Mouse (Mus musculus) cerebellum, adult 8-10 months (tissue): ENCODE results near the gene Tas2r143.

Experiments
- DNase-seq: peaks from one replicate; pipeline ENCODE4 v3.0.0; 2022

Gene Tas2r143

DNA sequence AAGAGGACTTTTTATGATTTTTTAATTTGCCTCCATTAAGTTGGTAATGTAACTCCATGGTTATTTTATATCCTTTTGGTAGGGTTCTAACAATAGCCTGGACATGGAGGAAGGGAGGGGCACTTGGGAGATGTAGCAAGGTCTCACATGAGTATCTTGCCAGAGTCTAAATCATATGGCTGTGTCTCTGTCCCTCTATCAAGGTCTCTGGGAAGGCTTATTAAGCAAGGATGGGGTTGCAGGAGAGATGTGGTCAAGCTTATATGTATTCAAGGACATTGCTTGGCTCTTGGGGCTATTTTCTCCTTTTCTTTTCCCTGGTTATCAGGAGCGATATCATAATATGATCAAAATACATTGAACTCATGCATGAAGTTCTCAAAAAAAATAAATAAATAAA is 1.0 kb upstream of the Tas2r143 start:
- no peak for DNase-seq

DNA sequence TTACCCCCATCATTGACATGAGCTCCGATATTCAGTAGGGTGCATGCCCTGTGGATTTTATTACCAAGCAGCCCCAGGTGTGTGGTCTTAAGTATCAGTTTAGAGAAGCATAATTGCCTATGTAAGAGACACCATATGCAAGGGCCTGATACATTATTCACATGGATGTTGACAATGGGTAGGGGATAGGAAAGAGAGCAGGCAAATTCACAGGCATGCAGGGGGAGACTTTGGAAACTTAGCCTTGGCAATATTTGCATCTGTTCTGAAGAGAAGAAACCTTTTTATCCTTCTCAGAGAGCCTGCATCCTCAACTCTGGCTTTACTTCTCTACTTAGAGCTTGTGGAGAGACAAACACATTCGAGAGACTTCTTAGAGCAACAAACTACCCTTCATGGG is 5.1 kb downstream of the Tas2r143 start, which contains the start of gene Tas2r135:
Gene Tas2r135, plus strand, starts transcription at position 301 of the 400 bp plus-strand sequence.
- DNase-seq: no peak

DNA sequence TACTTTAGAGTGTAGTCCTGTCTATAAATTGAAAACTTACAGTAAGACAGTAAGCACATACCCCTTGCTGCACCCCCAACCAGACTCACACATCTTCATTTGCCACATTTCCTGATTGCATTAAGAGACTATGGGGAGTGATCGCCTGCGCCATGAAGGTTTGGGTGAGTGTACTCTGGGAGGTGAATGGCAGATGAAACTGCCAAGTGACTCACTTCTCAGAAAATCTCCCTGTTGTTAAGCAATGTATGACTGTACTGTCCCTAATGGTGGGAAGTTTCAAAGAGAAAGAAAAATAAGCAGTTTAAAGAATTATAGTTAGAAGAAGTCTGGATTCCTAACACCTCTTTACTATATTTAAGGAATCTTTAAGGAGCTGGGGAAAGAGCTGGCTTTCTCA is 19.4 kb downstream of the Tas2r143 start:
- DNase-seq: no peak

DNA sequence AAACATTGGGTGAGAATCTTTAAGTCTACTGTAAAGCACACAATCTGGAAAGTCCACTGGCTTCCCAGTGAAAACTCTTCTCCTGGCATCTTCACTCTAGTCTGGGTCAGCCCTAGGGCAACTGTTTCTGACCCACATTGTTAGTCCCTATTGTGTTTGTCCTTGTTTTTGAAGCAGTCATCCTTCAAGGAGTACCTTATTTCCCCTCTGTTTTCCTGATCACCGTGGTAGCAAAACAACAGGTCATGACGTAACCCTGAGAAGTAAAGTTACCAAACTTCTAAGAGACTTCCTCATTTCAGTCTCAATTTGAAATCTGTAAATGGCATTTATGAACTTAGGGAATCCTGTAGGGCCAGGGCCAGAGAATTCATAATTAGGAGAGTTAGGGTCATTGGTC is 21.4 kb downstream of the Tas2r143 start:
- DNase-seq: no peak

DNA sequence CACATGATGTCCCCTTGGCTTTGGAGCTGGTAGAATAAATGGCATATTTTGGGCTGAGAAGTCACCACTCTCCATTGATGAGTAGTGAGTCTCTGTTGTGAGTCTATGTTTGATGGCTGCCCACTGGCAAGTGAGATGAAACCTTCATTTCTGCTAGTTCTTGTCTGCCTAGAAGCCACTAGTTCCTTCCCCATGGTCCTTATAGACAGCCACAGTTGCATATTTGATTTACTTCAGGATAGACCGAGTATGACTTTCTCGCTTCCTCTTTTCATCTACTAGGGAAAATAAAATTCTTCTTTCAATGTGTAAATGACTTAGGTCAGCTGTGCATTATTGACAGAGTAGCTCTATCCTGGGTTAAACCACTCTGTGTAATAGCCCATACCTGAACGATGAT is 24.4 kb downstream of the Tas2r143 start:
- no peak for DNase-seq

DNA sequence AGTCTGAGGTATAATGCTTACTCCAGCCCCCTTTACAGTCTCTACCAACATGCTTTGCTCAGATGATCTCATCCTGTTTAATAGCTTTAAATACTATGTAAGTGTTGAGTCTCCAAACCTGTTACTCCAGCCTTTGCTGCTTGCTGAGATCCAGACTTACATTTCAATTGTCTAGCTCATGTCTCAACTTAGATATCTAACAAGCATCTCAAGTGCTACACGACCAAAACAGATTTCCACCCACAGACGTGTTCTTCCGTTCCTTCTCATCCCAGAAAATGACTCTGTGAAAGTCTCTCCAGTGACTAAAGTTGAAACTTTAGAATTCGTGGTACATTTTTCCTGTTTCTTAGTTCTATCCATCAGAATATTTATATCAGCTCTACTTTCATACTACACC is 26.3 kb downstream of the Tas2r143 start:
- DNase-seq: no peak

DNA sequence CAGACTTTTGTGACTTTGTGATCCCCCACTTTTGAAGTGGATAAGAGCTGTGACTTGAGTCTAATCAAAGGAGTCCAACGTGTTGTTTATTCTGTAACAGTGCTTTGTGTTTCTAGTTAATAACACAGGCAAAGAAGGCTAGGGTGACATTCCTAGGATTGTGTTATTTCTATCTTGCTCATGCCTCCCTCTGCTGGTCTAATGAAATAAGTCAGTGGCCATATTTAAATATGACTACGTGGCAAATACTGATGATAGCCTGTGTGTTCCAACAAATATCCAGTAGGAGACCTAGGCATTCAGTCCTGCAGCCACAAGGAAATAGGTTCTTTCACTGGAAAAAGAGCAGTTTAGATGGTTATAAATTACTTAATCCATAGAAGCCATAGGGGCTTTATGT is 33.5 kb downstream of the Tas2r143 start:
- no peak for DNase-seq

DNA sequence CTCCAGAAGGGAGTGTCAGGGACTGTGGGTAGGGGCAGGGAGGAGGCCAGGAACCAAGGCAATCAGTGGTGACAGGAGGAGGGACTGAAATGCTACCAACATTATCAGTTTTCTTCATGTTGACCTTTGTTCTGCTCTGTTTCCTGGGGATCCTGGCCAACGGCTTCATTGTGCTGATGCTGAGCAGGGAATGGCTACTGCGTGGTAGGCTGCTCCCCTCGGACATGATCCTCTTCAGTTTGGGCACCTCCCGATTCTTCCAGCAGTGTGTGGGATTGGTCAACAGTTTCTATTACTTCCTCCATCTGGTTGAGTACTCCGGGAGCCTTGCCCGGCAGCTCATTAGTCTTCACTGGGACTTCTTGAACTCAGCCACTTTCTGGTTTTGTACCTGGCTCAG is 34.4 kb downstream of the Tas2r143 start, which contains the start of gene Tas2r126:
Gene Tas2r126, plus strand, starts transcription at position 90 of the 400 bp plus-strand sequence.
- DNase-seq: no peak

DNA sequence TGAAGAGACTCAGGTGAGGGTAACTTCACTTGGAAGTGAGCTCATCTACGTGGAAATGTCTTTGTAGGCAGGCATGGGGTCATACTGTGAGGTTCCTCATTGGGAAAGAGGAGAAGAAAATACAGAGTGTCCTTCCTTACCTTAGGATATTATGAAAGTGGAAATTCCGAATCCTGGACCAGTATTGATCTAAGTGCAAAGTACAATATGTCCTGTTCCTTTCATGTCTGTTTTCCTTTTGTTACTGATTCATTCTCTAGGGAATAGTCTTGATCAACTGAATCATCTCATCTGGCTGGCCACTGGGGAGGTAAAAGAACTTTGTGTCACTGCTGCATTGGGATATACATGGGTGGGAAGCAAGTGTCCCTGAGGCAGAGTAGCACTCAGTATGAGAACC is 35.5 kb downstream of the Tas2r143 start:
- no peak for DNase-seq

DNA sequence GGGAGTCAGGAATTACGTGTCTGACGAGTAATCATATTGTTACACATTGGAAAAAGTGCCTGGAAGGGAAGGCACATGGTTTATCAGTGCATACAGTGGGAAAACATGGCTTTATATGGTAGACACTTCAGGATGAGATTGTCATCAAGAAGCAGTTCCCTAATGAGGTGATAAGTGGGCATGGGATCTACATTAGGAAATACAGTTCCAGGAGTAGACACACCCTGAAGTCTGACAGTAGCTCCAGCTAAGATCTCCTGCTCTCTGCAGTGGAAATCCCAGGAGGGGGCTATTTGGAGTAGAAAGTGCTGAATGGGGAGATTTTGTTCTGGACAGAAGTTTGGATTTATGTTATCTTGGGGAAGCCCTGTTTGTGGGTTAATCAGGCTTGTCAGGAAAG is 41.4 kb downstream of the Tas2r143 start:
- DNase-seq: no peak

DNA sequence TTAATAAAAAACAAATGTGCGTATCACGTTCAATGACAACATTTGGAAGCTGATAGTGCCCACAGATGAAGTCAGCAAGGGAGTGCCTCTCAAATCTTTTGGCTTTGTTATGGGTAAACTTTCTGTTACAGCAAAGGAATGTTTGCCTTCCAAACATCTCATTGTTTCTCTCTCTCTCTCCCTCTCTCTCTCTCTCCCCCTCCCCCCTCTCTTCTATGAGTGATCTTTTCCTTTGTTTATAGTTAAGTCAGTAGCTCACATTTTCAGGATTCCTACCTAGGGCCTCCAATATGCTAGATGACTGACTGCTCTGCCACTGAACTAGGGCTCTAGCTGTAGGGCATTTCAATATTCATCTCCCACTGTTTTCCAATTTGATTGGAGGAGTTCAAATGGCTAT is 44.5 kb downstream of the Tas2r143 start:
- no peak for DNase-seq

DNA sequence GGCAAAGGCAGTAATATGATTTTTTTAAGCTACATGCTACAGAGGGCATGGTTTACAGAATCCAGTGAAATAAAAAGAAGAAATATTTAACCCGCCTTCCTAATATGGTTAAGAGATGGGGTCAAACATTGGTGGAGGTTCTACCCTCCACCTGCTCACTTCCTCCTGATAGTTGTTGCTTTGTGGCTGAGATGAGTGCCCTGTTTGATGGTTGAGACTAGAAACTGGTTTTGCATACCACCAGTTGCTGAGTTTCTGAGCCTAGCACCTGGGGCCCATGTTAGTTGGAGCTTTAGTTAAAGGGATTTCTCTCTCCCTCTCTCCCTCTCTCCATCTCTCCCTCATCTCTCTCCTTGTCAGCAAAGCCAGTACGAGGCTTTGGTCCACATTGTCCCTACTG is 47.3 kb downstream of the Tas2r143 start:
- no peak for DNase-seq
